Comparison of ENCODE assay signal across 15 mouse cellular contexts in genomic region chr8:97397327-97397719, GRCm38 (mm10).
"Had no signal": no experiment of that assay in that cellular context is flagged by ENCODE, and none has a peak within 500 bp of the region (broad histone marks: within the 10 kb centered on the region; RNA-seq: fewer than 3 reads in every experiment).

No protein-coding gene starts in this region.

- H3K27ac ChIP-seq: kidney, postnatal 0 days; layer of hippocampus, adult 2 months; limb, embryonic 12.5 days; liver, embryonic 14.5 days had no signal

- H3K36me3 ChIP-seq: limb, embryonic 12.5 days had no signal

- H3K4me3 ChIP-seq: layer of hippocampus, adult 2 months; limb, embryonic 12.5 days had no signal

- H3K27me3 ChIP-seq: limb, embryonic 12.5 days had no signal

- H3K9ac ChIP-seq: limb, embryonic 12.5 days; liver, embryonic 14.5 days had no signal

- DNase-seq: kidney, adult 11 months; kidney, adult 9 months; kidney, postnatal 36 days; liver; lung, adult 2 months; lung, postnatal 36 days; right cerebral cortex, postnatal 4 days; spleen, adult 18-20 months; thymus, adult 18-20 months; thymus, postnatal 25 days had no signal

- H3K9me3 ChIP-seq: limb, embryonic 12.5 days had no signal

- H3K4me2 ChIP-seq: limb, embryonic 12.5 days had no signal

- ATAC-seq: lung, postnatal 0 days had no signal
